Mouse (Mus musculus) splenic B cell, adult 2 months (primary cell): ENCODE results near the gene S1pr2.
"Not testable (repeated sequence)": the region's sequence is repeated elsewhere in the genome, so short reads cannot be mapped to it uniquely, and the experiment has no call there.

Experiments used
- DNase-seq: peaks from one replicate; pipeline ENCODE4 v3.0.0-alpha.2; 2011; ENCODE audit warnings: low read depth, low spot score
- H3K27me3 ChIP-seq: 2 replicates; pipeline ENCODE4 v1.6.1; 2012; ENCODE audit warnings: mild to moderate bottlenecking, low read length, moderate library complexity, mixed read lengths; ENCODE audit not compliant: control insufficient read depth, poor library complexity, insufficient read depth, severe bottlenecking
- H3K36me3 ChIP-seq: 2 replicates; pipeline ENCODE4 v1.6.1; 2012; ENCODE audit warnings: mild to moderate bottlenecking, low read length, moderate library complexity, mixed read lengths; ENCODE audit not compliant: control insufficient read depth, poor library complexity, insufficient read depth, severe bottlenecking

Gene S1pr2

GRCm38 (mm10) chr9:21010362-21010761 lies 33.8 kb upstream of the S1pr2 start:
- Histone ChIP-seq H3K27me3 (no peaks in the 10 kb centered on the region), H3K36me3 (peaks cover 13% of the 10 kb centered on the region)
- no peak for DNase-seq

- H3K27me3 ChIP-seq = no peaks in the 10 kb centered on the region
- no peak for DNase-seq
Observed at GRCm38 (mm10) chr9:21008007-21008406, 31.4 kb upstream of the S1pr2 start.

GRCm38 (mm10) chr9:21007313-21007952 lies 30.9 kb upstream of the S1pr2 start:
- no peak for DNase-seq
- Histone ChIP-seq H3K27me3 (no peaks in the 10 kb centered on the region), H3K36me3 (peaks cover 13% of the 10 kb centered on the region)

More at GRCm38 (mm10) chr9:21008007-21008406, 31.4 kb upstream of the S1pr2 start:
- peaks cover 13% of the 10 kb centered on the region for H3K36me3 ChIP-seq

GRCm38 (mm10) chr9:21002627-21003551 lies 26.3 kb upstream of the S1pr2 start, which contains the start of gene Mrpl4:
TSS of gene Mrpl4 (plus strand) at chr9:21002738.
- peak; percentile 88 for DNase-seq
- no peaks in the 10 kb centered on the region for H3K27me3 ChIP-seq

GRCm38 (mm10) chr9:21002270-21002626 lies 25.7 kb upstream of the S1pr2 start:
- Histone ChIP-seq H3K36me3 (peaks cover 7% of the 10 kb centered on the region), H3K27me3 (no peaks in the 10 kb centered on the region)
- DNase-seq = peak; percentile 15

More at GRCm38 (mm10) chr9:21002627-21003551, 26.3 kb upstream of the S1pr2 start, which contains the start of gene Mrpl4:
- peaks cover 9% of the 10 kb centered on the region for H3K36me3 ChIP-seq

- DNase-seq = no peak
- Histone ChIP-seq H3K27me3 (no peaks in the 10 kb centered on the region), H3K36me3 (peaks cover 3% of the 10 kb centered on the region)
Observed at GRCm38 (mm10) chr9:21001651-21002200, 25.1 kb upstream of the S1pr2 start.

- peak; percentile 31 for DNase-seq
- Histone ChIP-seq H3K27me3 (no peaks in the 10 kb centered on the region), H3K36me3 (no peaks in the 10 kb centered on the region)
Observed at GRCm38 (mm10) chr9:21000811-21001210, 24.2 kb upstream of the S1pr2 start.

- DNase-seq = peak; percentile 35
- H3K36me3 ChIP-seq, H3K27me3 ChIP-seq: not testable (repeated sequence)
Observed at GRCm38 (mm10) chr9:20998337-20998736, 21.8 kb upstream of the S1pr2 start.

GRCm38 (mm10) chr9:20997065-20997464 lies 20.5 kb upstream of the S1pr2 start:
- Histone ChIP-seq H3K36me3 (no peaks in the 10 kb centered on the region), H3K27me3 (no peaks in the 10 kb centered on the region)
- DNase-seq = no peak

- Histone ChIP-seq H3K27me3 (no peaks in the 10 kb centered on the region), H3K36me3 (no peaks in the 10 kb centered on the region)
- no peak for DNase-seq
Observed at GRCm38 (mm10) chr9:20995069-20995468, 18.5 kb upstream of the S1pr2 start.

GRCm38 (mm10) chr9:20993165-20993898 lies 16.8 kb upstream of the S1pr2 start:
- no peak for DNase-seq
- Histone ChIP-seq H3K36me3 (no peaks in the 10 kb centered on the region), H3K27me3 (no peaks in the 10 kb centered on the region)

- no peaks in the 10 kb centered on the region for H3K27me3 ChIP-seq
- DNase-seq = no peak
- H3K36me3 ChIP-seq = no peaks in the 10 kb centered on the region
Observed at GRCm38 (mm10) chr9:20991587-20991986, 15.0 kb upstream of the S1pr2 start.

GRCm38 (mm10) chr9:20990861-20991260 lies 14.3 kb upstream of the S1pr2 start:
- Histone ChIP-seq H3K27me3 (no peaks in the 10 kb centered on the region), H3K36me3 (no peaks in the 10 kb centered on the region)
- DNase-seq = no peak

- peak; percentile 52 for DNase-seq
Observed at GRCm38 (mm10) chr9:20987953-20988352, 11.4 kb upstream of the S1pr2 start.

More at GRCm38 (mm10) chr9:20987953-20988352, 11.4 kb upstream of the S1pr2 start:
- Histone ChIP-seq H3K36me3 (no peaks in the 10 kb centered on the region), H3K27me3 (no peaks in the 10 kb centered on the region)
